8 mouse cellular contexts compared by ENCODE assay signal in the genomic region with DNA sequence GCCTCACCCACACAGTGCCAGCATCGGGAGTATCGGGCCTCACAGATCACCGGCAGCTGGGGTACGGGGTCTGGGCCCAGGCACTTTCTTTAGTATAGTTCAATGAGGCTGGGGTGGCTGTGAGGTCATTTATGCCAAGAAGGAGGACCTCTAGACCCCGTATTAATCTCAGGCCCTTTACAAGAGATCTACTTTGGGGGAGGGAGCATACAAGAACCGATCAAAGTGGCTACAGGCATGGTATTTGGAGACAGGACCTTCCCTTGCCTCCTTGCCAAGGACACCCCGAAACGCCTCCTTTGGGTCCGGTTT. TPM values are rescaled to one million over a fixed set of nuclear protein-coding genes. Genes with fewer than 3 reads are reported as not detected.
A peak's percentile ranks its signal among the peaks of the same experiment; 100 is the strongest.
DNase-seq lines count a peak whose midpoint lies in the region; ATAC-seq and TF ChIP-seq lines count a peak whose summit lies in the region.

No protein-coding gene starts in this region.

- H3K27ac ChIP-seq in heart, embryonic 14.5 days (replicated peaks in 1 of 2; ENCODE audit: control insufficient read depth in 1 of 2, insufficient read depth in 1 of 2, low read depth in 2 of 2, low read length in 2 of 2): peak overlapping the region; percentile 100
- peak overlapping the region; percentile 100 for H3K27ac ChIP-seq in forebrain, embryonic 15.5 days (replicated peaks)
- peak overlapping the region; percentile 86 for H3K27ac ChIP-seq in liver, embryonic 15.5 days (replicated peaks)

- H3K4me1 ChIP-seq in heart, embryonic 14.5 days (ENCODE audit: control insufficient read depth in 2 of 2, insufficient read depth in 2 of 2, low read length in 2 of 2): peaks cover 22 to 29% of the 10 kb centered on the region in 2 experiments
- peaks cover 70% of the 10 kb centered on the region for H3K4me1 ChIP-seq in E14TG2a.4 (replicated peaks; ENCODE audit: low read depth, low read length)
- peaks cover 34% of the 10 kb centered on the region for H3K4me1 ChIP-seq in forebrain, embryonic 15.5 days
- H3K4me1 ChIP-seq in liver, embryonic 15.5 days (replicated peaks): peaks cover 31% of the 10 kb centered on the region

- no peaks in the 10 kb centered on the region for H3K36me3 ChIP-seq in heart, embryonic 14.5 days (ENCODE audit: control insufficient read depth, insufficient read depth, low read length)
- H3K36me3 ChIP-seq in E14TG2a.4 (ENCODE audit: insufficient read depth, low read length): no peaks in the 10 kb centered on the region
- H3K36me3 ChIP-seq in forebrain, embryonic 15.5 days: no peaks in the 10 kb centered on the region
- H3K36me3 ChIP-seq in liver, embryonic 15.5 days (replicated peaks): no peaks in the 10 kb centered on the region

- no peak for ATAC-seq in heart, embryonic 14.5 days (ENCODE audit: insufficient number of reproducible peaks, insufficient read depth, low FRiP score, low read depth)
- ATAC-seq in forebrain, embryonic 15.5 days (replicated peaks): no peak
- no peak for ATAC-seq in liver, embryonic 15.5 days (ENCODE audit: insufficient read depth)

- no peaks in the 10 kb centered on the region for H3K27me3 ChIP-seq in heart, embryonic 14.5 days (ENCODE audit: control insufficient read depth, insufficient read depth, low read length)
- H3K27me3 ChIP-seq in E14TG2a.4 (ENCODE audit: insufficient read depth, low read length): peaks cover 12% of the 10 kb centered on the region
- no peaks in the 10 kb centered on the region for H3K27me3 ChIP-seq in forebrain, embryonic 15.5 days
- H3K27me3 ChIP-seq in liver, embryonic 15.5 days: peaks cover 97% of the 10 kb centered on the region

- under 1% methylated on average over 9 of the region's 9 CpGs for WGBS in heart, embryonic 14.5 days
- 0% methylated on average over 9 of the region's 9 CpGs for WGBS in forebrain, embryonic 15.5 days
- 0% methylated on average over 9 of the region's 9 CpGs for WGBS in liver, embryonic 15.5 days (ENCODE audit: insufficient replicate concordance)

- no peak for TF ChIP-seq CTCF in E14TG2a.4 (conservative IDR thresholded peaks at IDR 0.05; ENCODE audit: low read length)

- H3K9ac ChIP-seq in heart, embryonic 14.5 days (ENCODE audit: low read length): peak overlapping the region; percentile 100
- peak overlapping the region; percentile 99 for H3K9ac ChIP-seq in forebrain, embryonic 15.5 days (replicated peaks)
- H3K9ac ChIP-seq in liver, embryonic 15.5 days: peak overlapping the region; percentile 28; the same call in 1 of the 2 replicates

- no peak for DNase-seq in heart, adult 11 months
- no peak for DNase-seq in adipocyte (ENCODE audit: low spot score)
- DNase-seq in left cerebral cortex, adult 11 months (ENCODE audit: low spot score): no peak
- DNase-seq in adrenal gland, adult 8-10 months: no peak

- H3K9me3 ChIP-seq in heart, embryonic 14.5 days (ENCODE audit: control insufficient read depth, low read length): no peaks in the 10 kb centered on the region
- H3K9me3 ChIP-seq in E14TG2a.4 (ENCODE audit: low read length): no peaks in the 10 kb centered on the region
- H3K9me3 ChIP-seq in forebrain, embryonic 15.5 days: no peaks in the 10 kb centered on the region
- H3K9me3 ChIP-seq in liver, embryonic 15.5 days (replicated peaks): no peaks in the 10 kb centered on the region

- peak overlapping the region; percentile 90 to 98 for H3K4me3 ChIP-seq in heart, embryonic 14.5 days (ENCODE audit: control insufficient read depth in 1 of 2, insufficient read depth in 1 of 2, low read depth in 1 of 2, low read length in 2 of 2)
- peak overlapping the region; percentile 81 for H3K4me3 ChIP-seq in E14TG2a.4 (replicated peaks; ENCODE audit: low read length)
- H3K4me3 ChIP-seq in forebrain, embryonic 15.5 days: peak overlapping the region; percentile 87
- H3K4me3 ChIP-seq in liver, embryonic 15.5 days (replicated peaks): peak overlapping the region; percentile 63

- H3K4me2 ChIP-seq in heart, embryonic 14.5 days (ENCODE audit: low read length): peak overlapping the region; percentile 81
- peak overlapping the region; percentile 81 for H3K4me2 ChIP-seq in forebrain, embryonic 15.5 days (replicated peaks)
- peak overlapping the region; percentile 68 for H3K4me2 ChIP-seq in liver, embryonic 15.5 days

RNA-seq across cellular contexts. Expression of a gene that starts 4.5 kb away (rescaled TPM):
- 28.1 and 31.0 TPM in 2 replicates for polyA plus RNA-seq in heart, embryonic 14.5 days (2014; fragmentation: Nextera tagmentation; extraction: Ambion mirVana)
- polyA plus RNA-seq in forebrain, embryonic 15.5 days (2015; fragmentation: Nextera tagmentation; extraction: Ambion mirVana): 45.9 and 48.3 TPM in 2 replicates
- polyA plus RNA-seq in liver, embryonic 15.5 days (2015; fragmentation: Nextera tagmentation; extraction: Ambion mirVana): 3.4 and 3.7 TPM in 2 replicates
- total RNA-seq in adrenal gland, adult 8-10 months (2022): 100 to 1,000 TPM in 1 of 4 experiments, 10 to 100 TPM in 3; 75.1 to 117 (median 96.9) TPM

Comparison
In these comparisons a context has a peak if more than half of its experiments do, and no peak if none do; other contexts are left out.
1. H3K9ac ChIP-seq: peak in every context shown above with its lines; median percentile 100 in heart, embryonic 14.5 days; 99 in forebrain, embryonic 15.5 days; 28 in liver, embryonic 15.5 days.